Mouse (Mus musculus) CH12F3 (cell line): ENCODE data around the gene Ccr4.

Source experiments
- in situ Hi-C: fragments of 300-500 bp; cut with MboI; formaldehyde crosslinking; loops from 2 replicates; pipeline ENCODE4 v1.14.3; 2020; ENCODE audit warnings: low sequenced_read_pairs

Ccr4 gene

GRCm38 (mm10) chr9:114504816-114505215 lies at the start of gene Ccr4:
Gene Ccr4 (minus strand): TSS chr9:114504916.
- in situ Hi-C loops = loop anchor here (5.0 kb wide), 1 partner anchor 72 kb away; no protein-coding TSS in a partner anchor

DNA sequence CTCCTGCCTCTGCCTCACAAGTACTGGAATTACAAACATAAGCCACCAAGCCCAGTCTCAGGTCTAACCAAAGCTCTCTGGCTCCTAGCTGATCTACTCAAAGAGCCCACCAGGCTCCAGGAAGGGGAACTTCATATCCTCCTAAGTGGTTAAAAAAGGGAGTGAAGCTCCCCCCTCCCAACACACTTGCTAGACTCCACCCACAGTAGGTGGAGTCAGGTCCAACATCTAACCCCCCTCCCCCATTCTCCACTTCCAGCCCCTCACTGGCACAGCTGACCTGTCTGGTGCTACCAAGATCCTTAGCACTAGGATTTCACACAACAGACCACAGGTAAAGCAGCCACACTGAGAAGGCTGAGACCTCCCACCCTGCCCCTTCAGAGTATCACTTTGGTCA lies 49.1 kb upstream of the Ccr4 start:
- in situ Hi-C loops = no loop called here

DNA sequence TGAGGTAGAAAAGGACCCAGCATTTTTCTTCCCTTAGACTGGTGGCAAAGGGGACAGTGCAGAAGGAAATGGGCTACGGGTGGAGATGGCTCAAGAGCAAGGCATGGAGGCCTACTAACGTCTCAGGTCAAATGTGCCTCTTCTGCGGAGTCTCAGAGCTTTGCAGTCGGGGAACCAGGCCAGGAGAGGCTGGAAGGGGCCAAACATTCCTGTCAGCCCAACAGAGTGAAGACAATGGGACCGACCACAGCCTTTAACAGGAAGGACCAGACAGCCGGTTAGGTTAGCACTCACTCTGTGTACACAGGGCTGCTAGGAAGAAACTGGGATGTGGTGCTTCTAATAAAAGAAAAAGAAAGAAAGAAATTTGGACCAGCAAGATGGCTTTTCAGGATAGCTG lies 45.3 kb upstream of the Ccr4 start:
- in situ Hi-C loops = no loop called here

GRCm38 (mm10) chr9:114549117-114549516 lies 44.4 kb upstream of the Ccr4 start:
- in situ Hi-C loops = no loop called here

DNA sequence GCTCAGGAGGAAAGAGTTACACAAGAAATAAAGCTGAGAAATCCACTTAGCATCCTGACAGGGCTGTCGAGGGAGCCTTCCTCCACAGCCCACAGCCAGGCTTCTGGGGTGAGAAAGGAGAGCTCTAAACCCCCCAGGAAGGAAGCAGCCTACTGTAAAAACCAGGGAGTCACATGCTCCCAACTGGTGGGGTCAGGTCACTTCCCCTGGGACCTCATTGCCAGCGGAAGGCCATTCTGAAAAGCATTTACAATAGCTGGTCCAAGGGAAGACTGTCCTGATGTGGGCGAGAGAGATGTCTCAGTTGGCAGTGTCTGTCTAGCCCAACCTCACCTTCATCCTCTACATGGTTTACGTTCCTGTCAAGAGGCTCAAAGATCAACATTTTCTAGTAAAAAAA lies 43.8 kb upstream of the Ccr4 start:
- in situ Hi-C loops = no loop called here

DNA sequence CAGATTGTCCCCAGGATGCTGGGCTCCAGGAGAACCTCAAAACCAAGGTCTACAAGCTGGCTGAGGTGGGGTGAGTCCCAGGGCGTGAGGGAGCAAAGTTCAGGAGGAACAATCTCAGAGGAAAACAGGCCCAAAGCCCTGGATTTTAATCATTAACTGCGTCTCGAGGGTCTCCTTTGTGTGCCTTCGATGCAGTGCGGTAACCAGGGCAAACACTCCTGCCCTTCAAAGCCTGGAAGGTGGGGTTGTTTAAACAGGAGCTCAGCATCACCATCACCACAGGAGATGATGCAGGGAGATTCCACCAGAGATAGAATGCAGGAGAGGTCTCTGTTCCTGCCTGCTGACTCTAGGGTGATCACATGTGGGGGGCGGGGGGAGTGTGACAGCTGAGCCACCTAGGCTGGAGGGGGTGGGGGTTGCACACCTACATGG lies 42.9 kb upstream of the Ccr4 start:
- in situ Hi-C loops = no loop called here

GRCm38 (mm10) chr9:114546765-114547164 lies 42.0 kb upstream of the Ccr4 start:
- in situ Hi-C loops = no loop called here

- in situ Hi-C loops = no loop called here
These were observed 40.2 kb upstream of the Ccr4 start for GRCm38 (mm10) chr9:114544754-114545393.

DNA sequence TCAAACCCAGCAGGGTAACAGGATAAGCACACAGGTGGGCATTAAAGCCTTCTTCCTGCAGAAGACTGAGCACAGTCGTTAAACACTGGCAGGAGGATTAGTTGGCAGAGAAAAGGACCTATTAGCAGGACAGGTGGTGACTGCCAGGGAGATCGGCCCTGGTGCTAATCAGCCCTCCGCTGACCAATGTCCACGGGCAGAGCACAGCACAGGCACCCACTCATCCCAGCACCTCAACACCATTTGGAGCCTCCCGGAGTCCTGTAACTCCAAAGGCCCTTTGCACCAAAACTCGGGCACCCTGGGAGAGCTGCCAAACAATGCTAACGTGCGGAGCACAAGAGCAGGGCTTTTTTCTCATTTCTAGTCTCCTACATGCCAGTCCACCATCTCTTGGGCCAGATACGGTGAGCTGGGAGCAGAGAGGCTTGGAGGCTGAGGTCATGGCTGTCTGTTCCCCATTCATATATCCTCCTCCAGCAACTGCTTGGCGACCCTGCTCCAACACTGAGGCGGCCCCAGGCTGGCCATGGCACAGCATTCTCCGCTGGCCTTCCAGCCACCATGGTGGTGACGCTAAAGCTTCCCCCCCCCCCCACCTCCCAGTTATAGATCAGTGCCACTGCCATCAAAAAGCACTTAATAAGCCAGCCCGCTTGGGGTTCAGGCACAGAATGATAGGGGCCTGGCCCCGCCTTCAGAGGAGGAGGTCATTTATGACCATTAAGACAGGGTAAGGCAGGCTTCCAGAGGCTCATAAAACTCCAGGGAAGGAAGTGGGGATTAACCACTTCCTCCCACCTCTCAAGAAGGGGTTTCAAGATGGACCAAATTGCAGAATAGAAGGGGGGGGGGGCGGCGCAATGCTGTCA lies 39.4 kb upstream of the Ccr4 start:
- in situ Hi-C loops = no loop called here

DNA sequence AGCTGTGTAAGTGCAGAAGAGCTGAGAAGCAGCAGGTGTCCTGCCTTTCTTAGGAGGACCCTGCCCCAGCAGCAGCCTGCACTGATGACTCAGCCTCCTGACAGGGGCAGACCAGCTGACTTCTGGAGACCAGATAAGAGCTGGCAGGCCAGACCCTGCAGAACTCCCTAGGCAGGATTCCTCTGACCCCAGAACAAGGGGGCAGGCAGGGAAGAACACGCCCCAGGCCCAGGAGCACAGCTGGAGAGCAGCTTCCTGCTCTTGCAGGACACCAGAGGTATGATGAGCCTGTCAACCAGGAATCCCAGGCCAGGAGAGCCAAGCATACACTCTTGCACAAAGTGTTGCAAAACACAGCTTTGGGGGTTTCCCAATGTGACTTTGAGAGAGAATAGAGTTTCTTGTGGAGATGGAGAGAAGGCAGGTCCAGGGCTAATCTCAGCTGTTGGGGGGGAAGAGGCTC lies 36.6 kb upstream of the Ccr4 start:
- in situ Hi-C loops = no loop called here

GRCm38 (mm10) chr9:114538996-114539563 lies 34.4 kb upstream of the Ccr4 start:
- in situ Hi-C loops = no loop called here

- in situ Hi-C loops = no loop called here
These were observed 31.9 kb upstream of the Ccr4 start for GRCm38 (mm10) chr9:114536628-114537027.

DNA sequence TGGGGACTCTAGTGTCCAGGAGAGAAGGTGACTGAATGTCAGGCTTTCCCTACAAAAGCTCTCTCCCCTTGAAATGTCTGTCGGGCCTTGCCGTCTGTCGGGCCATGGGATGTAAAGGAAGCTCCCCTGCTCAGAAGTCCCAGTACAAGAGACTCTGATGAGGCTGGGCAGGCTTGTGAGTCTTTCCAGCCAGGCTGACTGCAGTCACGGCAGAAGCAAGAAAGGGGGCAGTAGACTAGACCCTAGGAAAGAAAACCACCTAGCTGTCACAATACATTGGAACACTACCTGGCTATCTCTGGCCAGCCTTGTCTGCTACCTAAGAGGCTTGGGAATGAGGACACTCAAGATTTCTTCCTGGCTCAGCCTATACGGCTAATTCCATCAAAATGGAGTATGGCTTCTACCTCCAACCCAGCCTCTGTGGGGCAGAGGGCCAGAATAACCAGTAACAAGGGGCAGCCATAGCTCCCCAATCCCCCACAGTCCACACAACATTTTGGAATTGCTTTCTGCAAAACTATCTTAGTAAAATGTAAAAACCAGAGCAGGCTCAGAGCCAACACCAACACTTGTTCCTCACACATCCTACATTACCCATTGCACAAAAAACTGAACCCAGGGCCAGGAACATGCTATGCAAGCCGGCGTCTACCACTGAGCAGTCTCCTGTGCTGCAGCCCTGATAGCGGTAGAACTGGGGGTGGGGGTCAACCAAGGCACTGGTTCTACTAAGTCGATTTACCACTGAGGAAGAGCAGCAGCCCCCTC lies 30.2 kb upstream of the Ccr4 start:
- in situ Hi-C loops = no loop called here

DNA sequence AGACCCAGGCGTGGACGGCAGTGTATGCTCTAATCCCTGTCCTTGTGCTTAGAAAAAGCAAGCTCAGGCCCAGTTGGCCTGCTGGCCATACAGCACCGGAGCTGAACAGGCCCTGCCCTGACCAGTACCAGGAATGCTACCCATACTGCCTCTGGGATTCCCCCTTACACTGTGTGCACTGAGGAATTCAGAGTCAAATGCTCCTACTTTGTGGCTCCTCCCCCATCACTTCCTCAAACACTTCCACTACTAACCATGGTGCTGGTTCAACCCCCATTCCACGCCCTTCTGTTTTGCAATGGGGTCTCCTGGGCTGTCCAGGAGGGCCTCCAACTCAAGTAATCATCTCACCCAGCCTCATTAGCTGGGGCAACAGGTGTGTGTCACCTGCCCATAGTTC lies 29.1 kb upstream of the Ccr4 start:
- in situ Hi-C loops = no loop called here

DNA sequence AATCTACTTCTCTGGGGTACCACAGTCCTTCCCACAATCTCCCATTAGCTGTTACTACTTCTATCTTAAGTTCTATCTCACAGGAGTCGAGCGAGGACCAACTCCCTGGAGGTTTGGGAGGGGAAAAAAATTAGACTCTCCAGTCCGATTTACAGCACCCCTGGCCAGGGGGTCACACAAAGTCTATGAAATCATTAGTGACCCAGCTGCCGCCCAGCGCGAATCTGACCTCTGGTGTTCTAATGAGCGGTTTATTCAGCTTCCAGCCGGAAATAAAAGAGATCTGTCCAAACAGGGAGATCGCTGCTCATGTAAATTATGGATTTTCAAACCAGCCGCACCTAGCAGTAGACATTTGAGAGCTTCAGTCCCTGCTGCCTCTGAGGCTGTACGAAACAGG lies 26.6 kb upstream of the Ccr4 start:
- in situ Hi-C loops = no loop called here

- in situ Hi-C loops = no loop called here
These were observed 23.9 kb upstream of the Ccr4 start for GRCm38 (mm10) chr9:114528680-114529048.

DNA sequence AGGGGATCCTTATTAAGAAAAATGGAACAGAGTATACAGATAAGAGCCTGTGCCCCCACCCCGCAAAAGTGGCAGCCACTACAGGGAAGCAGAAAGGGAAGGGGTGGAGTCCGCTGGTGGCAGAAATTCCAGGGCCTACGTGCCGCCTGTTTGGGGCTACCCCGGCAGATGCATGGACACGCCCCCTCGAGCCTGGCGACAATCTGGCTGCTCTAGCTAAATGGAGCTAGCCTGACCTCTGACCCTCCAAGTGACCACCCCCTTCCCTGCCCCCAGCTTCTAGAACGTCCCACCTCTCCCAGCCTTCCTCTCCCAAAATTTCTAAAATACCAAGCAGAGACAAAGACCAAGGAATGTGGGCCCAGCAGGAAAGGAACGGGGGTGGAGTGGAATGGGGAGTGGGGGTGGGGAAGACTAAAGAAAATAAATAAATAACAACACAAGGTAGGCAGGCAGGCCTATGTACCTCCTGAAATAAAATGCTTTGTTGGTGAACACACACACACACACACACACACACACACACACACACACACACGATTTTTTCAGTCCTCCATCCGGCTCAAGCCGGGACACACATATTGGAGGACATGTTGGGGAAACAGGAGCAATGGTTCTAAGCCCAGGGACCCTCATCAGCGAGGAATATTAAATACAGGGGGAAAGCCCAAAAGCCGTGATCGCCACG lies 23.4 kb upstream of the Ccr4 start:
- in situ Hi-C loops = no loop called here

DNA sequence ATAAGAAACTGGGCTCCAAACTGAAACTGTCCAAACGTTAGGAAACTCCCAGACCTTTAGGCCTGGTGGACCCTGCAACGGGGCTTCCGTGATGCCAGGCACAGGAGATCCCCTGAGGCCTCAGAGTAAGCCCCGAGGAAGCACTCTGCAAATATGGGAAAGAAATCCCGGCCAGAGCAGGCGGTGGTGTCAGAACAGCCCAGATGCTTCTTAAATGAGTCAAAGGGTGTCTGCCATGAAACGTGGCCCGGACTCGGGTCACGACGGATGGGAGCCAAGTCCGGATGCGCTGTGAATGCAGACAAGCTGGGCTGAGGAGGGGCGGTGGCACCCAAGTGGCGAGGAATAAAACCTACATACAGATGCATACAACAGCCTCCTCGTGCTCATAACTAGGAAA lies 22.4 kb upstream of the Ccr4 start:
- in situ Hi-C loops = no loop called here

DNA sequence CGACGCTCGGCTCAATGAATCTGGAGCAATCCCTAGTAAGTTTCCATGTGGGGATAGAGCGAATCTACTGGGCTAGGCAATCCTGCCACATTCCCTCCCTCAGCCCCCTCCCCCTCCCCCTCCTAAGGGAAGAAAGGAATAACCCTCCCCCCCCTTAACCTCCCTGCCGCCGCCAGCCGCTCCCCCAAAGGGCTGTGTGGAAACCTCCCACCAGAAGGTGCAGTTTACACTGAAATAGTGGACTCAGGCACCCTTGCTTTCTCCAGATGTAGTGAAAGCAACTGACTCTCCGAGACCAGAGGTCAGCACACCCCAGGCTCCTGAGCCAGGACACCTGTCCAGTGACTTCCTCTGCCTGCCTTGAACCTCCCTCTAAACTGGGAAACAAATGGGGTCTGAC lies 21.9 kb upstream of the Ccr4 start:
- in situ Hi-C loops = no loop called here

GRCm38 (mm10) chr9:114525891-114526290 lies 21.2 kb upstream of the Ccr4 start:
- in situ Hi-C loops = no loop called here
